Mouse (Mus musculus): ENCODE results near the gene Spg7. TPM values are rescaled to one million over a fixed set of nuclear protein-coding genes. Genes with fewer than 3 reads are reported as not detected.

The Spg7 gene
- polyA plus RNA-seq, 1 experiment from 2014 or later: 37.5 TPM

GRCm38 (mm10) chr8:123064072-123064471 is 1.3 kb downstream of the Spg7 start:
- Histone ChIP-seq H3K4me1 (ENCODE audit: control insufficient read depth, insufficient read depth, low read length) (0 out of 2 replicates have a peak, but pooled peaks cover 2% of the 10 kb centered on the region), H3K36me3 (replicated peaks; ENCODE audit: control insufficient read depth, insufficient read depth, low read depth, low read length) (no peaks in the 10 kb centered on the region), H3K27ac (replicated peaks; ENCODE audit: low read depth, low read length) (no peak overlapping the region), H3K4me2 (ENCODE audit: low read depth, low read length) (no peak overlapping the region; the same call in 1 of the 2 replicates), H3K9me3 (replicated peaks; ENCODE audit: control insufficient read depth, low read length) (no peaks in the 10 kb centered on the region), H3K4me3 (ENCODE audit: low read depth, low read length) (peak overlapping the region; percentile 93; the same call in 1 of the 2 replicates), H3K9ac (replicated peaks; ENCODE audit: low read length) (0 out of 2 replicates have a peak overlapping the region, but pooled peaks have one; percentile 76), H3K27me3 (ENCODE audit: control insufficient read depth, insufficient read depth, low read length) (no peaks in the 10 kb centered on the region)
- 82% methylated on average over 4 of the region's 4 CpGs for WGBS
- DNase-seq (ENCODE audit: low spot score) (no peak), ATAC-seq (replicated peaks; ENCODE audit: insufficient number of reproducible peaks, low FRiP score, low TSS enrichment, low read depth) (no peak)

- Histone ChIP-seq H3K27me3 (ENCODE audit: control insufficient read depth, insufficient read depth, low read length) (no peaks in the 10 kb centered on the region), H3K9ac (replicated peaks; ENCODE audit: low read length) (peak overlapping the region; percentile 76), H3K4me2 (ENCODE audit: low read depth, low read length) (peak overlapping the region; percentile 55), H3K4me3 (ENCODE audit: low read depth, low read length) (peak overlapping the region; percentile 93), H3K4me1 (ENCODE audit: control insufficient read depth, insufficient read depth, low read length) (0 out of 2 replicates have a peak, but pooled peaks cover 2% of the 10 kb centered on the region), H3K27ac (replicated peaks; ENCODE audit: low read depth, low read length) (peak overlapping the region; percentile 80; the same call in 1 of the 2 replicates), H3K36me3 (replicated peaks; ENCODE audit: control insufficient read depth, insufficient read depth, low read depth, low read length) (no peaks in the 10 kb centered on the region), H3K9me3 (replicated peaks; ENCODE audit: control insufficient read depth, low read length) (no peaks in the 10 kb centered on the region)
- 1% methylated on average over 14 of the region's 14 CpGs for WGBS
- DNase-seq (ENCODE audit: low spot score) (peak; percentile 39), ATAC-seq (replicated peaks; ENCODE audit: insufficient number of reproducible peaks, low FRiP score, low TSS enrichment, low read depth) (peak; percentile 17; the same call in 1 of the 2 replicates)
Observed at GRCm38 (mm10) chr8:123064809-123065213, 2.1 kb downstream of the Spg7 start.

GRCm38 (mm10) chr8:123065214-123066100 is 2.7 kb downstream of the Spg7 start:
- Histone ChIP-seq H3K9me3 (replicated peaks; ENCODE audit: control insufficient read depth, low read length) (no peaks in the 10 kb centered on the region), H3K27ac (replicated peaks; ENCODE audit: low read depth, low read length) (peak overlapping the region; percentile 80), H3K4me2 (ENCODE audit: low read depth, low read length) (peak overlapping the region; percentile 68), H3K27me3 (ENCODE audit: control insufficient read depth, insufficient read depth, low read length) (no peaks in the 10 kb centered on the region), H3K4me1 (ENCODE audit: control insufficient read depth, insufficient read depth, low read length) (0 out of 2 replicates have a peak, but pooled peaks cover 2% of the 10 kb centered on the region), H3K36me3 (replicated peaks; ENCODE audit: control insufficient read depth, insufficient read depth, low read depth, low read length) (no peaks in the 10 kb centered on the region), H3K4me3 (ENCODE audit: low read depth, low read length) (peak overlapping the region; percentile 93), H3K9ac (replicated peaks; ENCODE audit: low read length) (peak overlapping the region; percentile 97)
- DNase-seq (ENCODE audit: low spot score) (peak; percentile 98), ATAC-seq (replicated peaks; ENCODE audit: insufficient number of reproducible peaks, low FRiP score, low TSS enrichment, low read depth) (peak; percentile 95)
- WGBS: under 1% methylated on average over 83 of the region's 84 CpGs

- DNase-seq (ENCODE audit: low spot score) (peak; percentile 55), ATAC-seq (replicated peaks; ENCODE audit: insufficient number of reproducible peaks, low FRiP score, low TSS enrichment, low read depth) (no peak)
- no peaks in the 10 kb centered on the region for H3K36me3 ChIP-seq (replicated peaks; ENCODE audit: control insufficient read depth, insufficient read depth, low read depth, low read length)
- H3K9ac ChIP-seq (replicated peaks; ENCODE audit: low read length): peak overlapping the region; percentile 97
- peak overlapping the region; percentile 68 for H3K4me2 ChIP-seq (ENCODE audit: low read depth, low read length)
- peak overlapping the region; percentile 93 for H3K4me3 ChIP-seq (ENCODE audit: low read depth, low read length)
- H3K27me3 ChIP-seq (ENCODE audit: control insufficient read depth, insufficient read depth, low read length): no peaks in the 10 kb centered on the region
- H3K27ac ChIP-seq (replicated peaks; ENCODE audit: low read depth, low read length): peak overlapping the region; percentile 80
- 36% methylated on average over 7 of the region's 7 CpGs for WGBS
- H3K4me1 ChIP-seq (ENCODE audit: control insufficient read depth, insufficient read depth, low read length): 0 out of 2 replicates have a peak, but pooled peaks cover 2% of the 10 kb centered on the region
- H3K9me3 ChIP-seq (replicated peaks; ENCODE audit: control insufficient read depth, low read length): no peaks in the 10 kb centered on the region
Observed at GRCm38 (mm10) chr8:123066101-123066683, 3.5 kb downstream of the Spg7 start.

- 0 out of 2 replicates have a peak, but pooled peaks cover 2% of the 10 kb centered on the region for H3K4me1 ChIP-seq (ENCODE audit: control insufficient read depth, insufficient read depth, low read length)
- no peak overlapping the region for H3K9ac ChIP-seq (replicated peaks; ENCODE audit: low read length)
- no peak overlapping the region for H3K4me3 ChIP-seq (ENCODE audit: low read depth, low read length)
- DNase-seq (ENCODE audit: low spot score) (no peak), ATAC-seq (replicated peaks; ENCODE audit: insufficient number of reproducible peaks, low FRiP score, low TSS enrichment, low read depth) (no peak)
- no peaks in the 10 kb centered on the region; the same call in 1 of the 2 replicates for H3K36me3 ChIP-seq (replicated peaks; ENCODE audit: control insufficient read depth, insufficient read depth, low read depth, low read length)
- H3K4me2 ChIP-seq (ENCODE audit: low read depth, low read length): no peak overlapping the region
- no peaks in the 10 kb centered on the region for H3K27me3 ChIP-seq (ENCODE audit: control insufficient read depth, insufficient read depth, low read length)
- no peaks in the 10 kb centered on the region for H3K9me3 ChIP-seq (replicated peaks; ENCODE audit: control insufficient read depth, low read length)
- no peak overlapping the region for H3K27ac ChIP-seq (replicated peaks; ENCODE audit: low read depth, low read length)
- 83% methylated on average over 4 of the region's 4 CpGs for WGBS
Observed at GRCm38 (mm10) chr8:123071176-123071575, 8.4 kb downstream of the Spg7 start.

- Histone ChIP-seq H3K27ac (replicated peaks; ENCODE audit: low read depth, low read length) (no peak overlapping the region), H3K4me3 (ENCODE audit: low read depth, low read length) (no peak overlapping the region), H3K36me3 (replicated peaks; ENCODE audit: control insufficient read depth, insufficient read depth, low read depth, low read length) (peaks cover 10% of the 10 kb centered on the region), H3K4me1 (ENCODE audit: control insufficient read depth, insufficient read depth, low read length) (no peaks in the 10 kb centered on the region), H3K9me3 (replicated peaks; ENCODE audit: control insufficient read depth, low read length) (no peaks in the 10 kb centered on the region), H3K9ac (replicated peaks; ENCODE audit: low read length) (no peak overlapping the region), H3K4me2 (ENCODE audit: low read depth, low read length) (no peak overlapping the region), H3K27me3 (ENCODE audit: control insufficient read depth, insufficient read depth, low read length) (no peaks in the 10 kb centered on the region)
- ATAC-seq (replicated peaks; ENCODE audit: insufficient number of reproducible peaks, low FRiP score, low TSS enrichment, low read depth) (no peak), DNase-seq (ENCODE audit: low spot score) (no peak)
- WGBS: 86% methylated on average over 6 of the region's 6 CpGs
Observed at GRCm38 (mm10) chr8:123077213-123077612, 14.5 kb downstream of the Spg7 start.

GRCm38 (mm10) chr8:123082993-123083392 is 20.3 kb downstream of the Spg7 start:
- no peak overlapping the region for H3K4me2 ChIP-seq (ENCODE audit: low read depth, low read length)
- H3K4me3 ChIP-seq (ENCODE audit: low read depth, low read length): no peak overlapping the region
- H3K36me3 ChIP-seq (replicated peaks; ENCODE audit: control insufficient read depth, insufficient read depth, low read depth, low read length): peaks cover 14% of the 10 kb centered on the region
- H3K27ac ChIP-seq (replicated peaks; ENCODE audit: low read depth, low read length): no peak overlapping the region
- no peaks in the 10 kb centered on the region for H3K27me3 ChIP-seq (ENCODE audit: control insufficient read depth, insufficient read depth, low read length)
- no peak overlapping the region for H3K9ac ChIP-seq (replicated peaks; ENCODE audit: low read length)
- no peak for DNase-seq (ENCODE audit: low spot score)
- no peak for ATAC-seq (replicated peaks; ENCODE audit: insufficient number of reproducible peaks, low FRiP score, low TSS enrichment, low read depth)
- H3K9me3 ChIP-seq (replicated peaks; ENCODE audit: control insufficient read depth, low read length): no peaks in the 10 kb centered on the region
- no peaks in the 10 kb centered on the region for H3K4me1 ChIP-seq (ENCODE audit: control insufficient read depth, insufficient read depth, low read length)
- 79% methylated on average over 6 of the region's 6 CpGs for WGBS

Measured in embryonic facial prominence, embryonic 11.5 days (tissue).